Mouse (Mus musculus): Measurements from ENCODE around the gene Ankmy1. TPM values are rescaled to one million over a fixed set of nuclear protein-coding genes. Genes with fewer than 3 reads are reported as not detected.

Gene Ankmy1
- polyA plus RNA-seq, 1 experiment from 2014 or later: 1.6 TPM

DNA sequence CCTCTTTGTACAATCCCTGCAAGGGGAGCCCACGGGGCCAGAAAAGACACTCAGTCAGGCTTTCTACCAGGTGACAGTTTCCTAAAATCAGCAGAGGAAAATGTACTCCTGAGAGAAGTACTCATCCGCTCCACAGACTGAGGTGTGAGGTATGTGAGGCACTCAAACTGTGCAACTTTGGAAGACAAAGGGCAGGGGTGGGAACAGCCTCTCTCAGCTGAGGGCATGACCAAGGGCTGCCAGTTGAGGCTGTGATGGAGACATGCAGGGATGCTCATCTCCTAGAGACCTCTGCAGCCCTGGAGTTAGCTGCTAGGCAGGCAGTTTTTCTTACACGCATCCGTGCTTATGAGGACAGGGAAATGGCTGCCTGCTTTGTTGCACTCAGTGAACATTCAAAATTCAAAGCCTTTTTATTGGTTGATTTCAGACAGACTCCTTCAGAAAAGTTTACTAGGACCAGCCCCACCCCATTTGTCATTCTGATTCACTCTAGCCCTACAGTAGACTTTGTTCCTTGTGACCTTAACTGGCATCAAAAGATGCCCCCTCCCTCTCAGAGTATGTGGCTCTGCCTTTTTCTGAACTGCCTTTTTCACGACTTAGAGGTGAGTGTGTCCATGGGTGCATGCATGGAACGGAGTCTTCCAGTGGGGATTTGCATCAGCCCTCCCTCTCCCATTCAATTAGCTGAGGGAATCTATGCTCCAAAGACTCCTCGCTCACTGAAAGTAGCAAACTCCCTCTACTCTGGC lies 13.6 kb downstream of the Ankmy1 start:
- whole genome bisulfite sequencing: 81% methylated on average over 7 of the region's 7 CpGs
- ATAC-seq (ENCODE audit: low FRiP score, low TSS enrichment) (no peak), DNase-seq (no peak)
- H3K27me3 ChIP-seq (ENCODE audit: control insufficient read depth, insufficient read depth, low read length): no peaks in the 10 kb centered on the region
- no peak overlapping the region for H3K27ac ChIP-seq (replicated peaks; ENCODE audit: low read depth, low read length)
- H3K9ac ChIP-seq (replicated peaks; ENCODE audit: low read length): no peak overlapping the region
- no peaks in the 10 kb centered on the region for H3K9me3 ChIP-seq (ENCODE audit: control insufficient read depth, low read length)
- H3K36me3 ChIP-seq (ENCODE audit: control insufficient read depth, insufficient read depth, low read length): no peaks in the 10 kb centered on the region
- no peaks in the 10 kb centered on the region for H3K4me1 ChIP-seq (ENCODE audit: control insufficient read depth, insufficient read depth, low read length)
- no peak overlapping the region for H3K4me2 ChIP-seq (ENCODE audit: low read length)
- no peak overlapping the region for H3K4me3 ChIP-seq (replicated peaks; ENCODE audit: low read depth, low read length)

DNA sequence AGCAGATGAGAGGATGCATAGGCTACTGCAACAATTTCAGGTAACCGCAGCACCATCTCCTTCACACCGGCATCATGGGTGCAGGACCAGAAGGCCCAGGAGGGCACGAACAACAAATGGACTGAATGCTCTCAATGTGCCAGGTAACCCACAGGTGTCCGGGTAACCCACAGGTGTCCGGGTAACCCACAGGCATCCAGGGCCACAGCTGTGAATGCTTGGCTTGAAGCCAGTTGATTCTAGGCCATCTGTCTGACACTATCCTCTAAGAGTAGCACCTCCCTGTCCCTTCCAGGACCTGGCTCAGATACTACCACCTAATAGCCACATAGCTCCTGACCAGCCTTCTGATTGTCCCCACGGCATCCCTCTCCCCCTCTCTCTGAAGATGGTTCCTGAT lies 20.7 kb downstream of the Ankmy1 start:
- H3K9ac ChIP-seq (replicated peaks; ENCODE audit: low read length): no peak overlapping the region
- no peak overlapping the region for H3K4me3 ChIP-seq (replicated peaks; ENCODE audit: low read depth, low read length)
- no peaks in the 10 kb centered on the region for H3K4me1 ChIP-seq (ENCODE audit: control insufficient read depth, insufficient read depth, low read length)
- H3K27ac ChIP-seq (replicated peaks; ENCODE audit: low read depth, low read length): no peak overlapping the region
- no peaks in the 10 kb centered on the region for H3K27me3 ChIP-seq (ENCODE audit: control insufficient read depth, insufficient read depth, low read length)
- WGBS: 90% methylated on average over 6 of the region's 6 CpGs
- H3K36me3 ChIP-seq (ENCODE audit: control insufficient read depth, insufficient read depth, low read length): no peaks in the 10 kb centered on the region
- no peaks in the 10 kb centered on the region for H3K9me3 ChIP-seq (ENCODE audit: control insufficient read depth, low read length)
- DNase-seq (no peak), ATAC-seq (ENCODE audit: low FRiP score, low TSS enrichment) (no peak)
- H3K4me2 ChIP-seq (ENCODE audit: low read length): no peak overlapping the region

DNA sequence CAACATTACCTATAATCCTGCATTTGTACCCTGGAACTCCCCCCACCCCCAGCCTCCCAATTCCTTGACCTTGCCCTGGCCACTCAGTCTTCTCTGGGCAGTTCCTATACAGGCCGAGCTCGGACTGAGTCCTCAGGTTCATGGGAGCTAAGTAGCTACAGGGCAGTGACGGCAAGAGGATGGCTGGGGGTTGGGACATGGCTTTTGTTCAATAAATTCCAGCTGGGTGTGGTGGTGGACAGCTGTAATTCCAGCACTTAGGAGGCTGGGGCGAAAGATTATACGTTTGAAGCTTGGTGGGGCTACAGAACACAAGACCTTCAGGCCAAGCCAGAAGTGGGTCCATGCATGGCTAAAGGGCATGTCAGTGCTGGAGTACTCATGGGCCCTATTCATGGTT lies 22.6 kb downstream of the Ankmy1 start:
- Histone ChIP-seq H3K27ac (replicated peaks; ENCODE audit: low read depth, low read length) (no peak overlapping the region), H3K27me3 (ENCODE audit: control insufficient read depth, insufficient read depth, low read length) (no peaks in the 10 kb centered on the region), H3K9ac (replicated peaks; ENCODE audit: low read length) (no peak overlapping the region), H3K4me3 (replicated peaks; ENCODE audit: low read depth, low read length) (no peak overlapping the region), H3K4me1 (ENCODE audit: control insufficient read depth, insufficient read depth, low read length) (no peaks in the 10 kb centered on the region), H3K9me3 (ENCODE audit: control insufficient read depth, low read length) (no peaks in the 10 kb centered on the region), H3K4me2 (ENCODE audit: low read length) (no peak overlapping the region), H3K36me3 (ENCODE audit: control insufficient read depth, insufficient read depth, low read length) (no peaks in the 10 kb centered on the region)
- 87% methylated on average over 5 of the region's 5 CpGs for WGBS
- no peak for DNase-seq
- ATAC-seq (ENCODE audit: low FRiP score, low TSS enrichment): no peak

- no peaks in the 10 kb centered on the region for H3K4me1 ChIP-seq (ENCODE audit: control insufficient read depth, insufficient read depth, low read length)
- ATAC-seq (ENCODE audit: low FRiP score, low TSS enrichment) (no peak), DNase-seq (no peak)
- H3K27me3 ChIP-seq (ENCODE audit: control insufficient read depth, insufficient read depth, low read length): no peaks in the 10 kb centered on the region
- H3K9ac ChIP-seq (replicated peaks; ENCODE audit: low read length): no peak overlapping the region
- no peak overlapping the region for H3K27ac ChIP-seq (replicated peaks; ENCODE audit: low read depth, low read length)
- H3K9me3 ChIP-seq (ENCODE audit: control insufficient read depth, low read length): no peaks in the 10 kb centered on the region
- no peak overlapping the region for H3K4me2 ChIP-seq (ENCODE audit: low read length)
- no peaks in the 10 kb centered on the region for H3K36me3 ChIP-seq (ENCODE audit: control insufficient read depth, insufficient read depth, low read length)
- no peak overlapping the region for H3K4me3 ChIP-seq (replicated peaks; ENCODE audit: low read depth, low read length)
- WGBS: 86% methylated on average over 12 of the region's 12 CpGs
Observed at GRCm38 (mm10) chr1:92879266-92879665, 23.4 kb downstream of the Ankmy1 start.

DNA sequence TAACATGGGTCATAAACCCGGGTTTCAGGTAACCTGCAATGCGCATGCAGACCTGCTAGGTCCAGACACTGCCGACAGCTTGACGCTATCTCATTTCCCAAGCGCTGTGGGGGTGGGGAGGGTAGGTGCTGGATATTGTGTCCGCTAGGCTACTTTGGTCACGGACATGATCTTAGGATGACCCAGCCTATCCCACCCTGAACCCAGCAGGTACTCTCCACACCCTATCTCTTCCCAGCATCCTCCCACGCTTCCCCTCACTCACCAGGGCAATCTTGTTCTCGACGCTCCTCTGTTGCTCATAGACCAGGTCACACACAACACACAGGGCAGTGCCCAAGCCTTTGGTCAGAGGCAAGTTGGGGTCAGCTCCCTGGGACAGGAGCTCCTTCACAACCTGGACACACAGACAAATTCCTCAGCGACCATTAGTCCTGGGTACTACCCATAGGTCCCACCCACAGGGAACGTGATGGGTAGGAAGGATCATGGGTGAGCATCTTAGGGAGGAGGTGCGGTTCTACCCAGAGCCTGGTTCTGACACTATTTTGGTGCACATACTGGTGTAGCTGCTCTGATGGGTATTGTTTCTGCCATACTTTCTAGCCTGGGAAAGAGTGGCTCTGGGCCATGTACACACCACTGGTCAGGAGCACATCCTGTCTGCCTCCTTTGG lies 24.5 kb downstream of the Ankmy1 start:
- no peaks in the 10 kb centered on the region for H3K4me1 ChIP-seq (ENCODE audit: control insufficient read depth, insufficient read depth, low read length)
- H3K27ac ChIP-seq (replicated peaks; ENCODE audit: low read depth, low read length): no peak overlapping the region
- H3K9ac ChIP-seq (replicated peaks; ENCODE audit: low read length): no peak overlapping the region
- 88% methylated on average over 13 of the region's 13 CpGs for WGBS
- H3K4me3 ChIP-seq (replicated peaks; ENCODE audit: low read depth, low read length): no peak overlapping the region
- no peaks in the 10 kb centered on the region for H3K36me3 ChIP-seq (ENCODE audit: control insufficient read depth, insufficient read depth, low read length)
- no peaks in the 10 kb centered on the region for H3K27me3 ChIP-seq (ENCODE audit: control insufficient read depth, insufficient read depth, low read length)
- no peak overlapping the region for H3K4me2 ChIP-seq (ENCODE audit: low read length)
- no peak for ATAC-seq (ENCODE audit: low FRiP score, low TSS enrichment)
- H3K9me3 ChIP-seq (ENCODE audit: control insufficient read depth, low read length): no peaks in the 10 kb centered on the region
- DNase-seq: no peak

DNA sequence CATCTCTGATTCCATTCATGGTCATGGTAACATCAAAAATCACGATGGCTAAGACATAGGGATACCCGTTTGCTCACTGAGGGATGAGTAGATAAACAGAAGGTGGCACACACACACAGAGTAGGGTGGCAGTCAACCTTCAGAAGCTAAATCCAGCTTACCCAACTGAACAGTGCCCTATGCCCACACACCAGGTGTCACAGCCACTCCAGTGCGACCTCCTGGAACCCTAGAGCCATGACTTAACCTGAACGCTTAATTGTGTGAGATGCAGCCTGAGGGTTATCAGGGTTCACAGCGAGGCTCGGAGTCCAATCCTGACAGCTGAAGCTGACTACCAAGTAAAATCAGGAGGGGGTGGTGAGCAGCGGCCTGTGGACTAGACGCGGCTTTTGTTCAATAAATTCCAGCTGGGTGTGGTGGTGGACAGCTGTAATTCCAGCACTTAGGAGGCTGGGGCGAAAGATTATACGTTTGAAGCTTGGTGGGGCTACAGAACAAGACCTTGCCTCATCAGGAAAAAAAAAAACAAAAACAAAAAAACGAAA lies 25.2 kb downstream of the Ankmy1 start:
- H3K4me2 ChIP-seq (ENCODE audit: low read length): no peak overlapping the region
- no peaks in the 10 kb centered on the region for H3K9me3 ChIP-seq (ENCODE audit: control insufficient read depth, low read length)
- no peak for DNase-seq
- WGBS: 66% methylated on average over 12 of the region's 12 CpGs
- ATAC-seq (ENCODE audit: low FRiP score, low TSS enrichment): no peak
- H3K27ac ChIP-seq (replicated peaks; ENCODE audit: low read depth, low read length): no peak overlapping the region
- no peak overlapping the region for H3K4me3 ChIP-seq (replicated peaks; ENCODE audit: low read depth, low read length)
- H3K9ac ChIP-seq (replicated peaks; ENCODE audit: low read length): no peak overlapping the region
- H3K36me3 ChIP-seq (ENCODE audit: control insufficient read depth, insufficient read depth, low read length): no peaks in the 10 kb centered on the region
- H3K27me3 ChIP-seq (ENCODE audit: control insufficient read depth, insufficient read depth, low read length): no peaks in the 10 kb centered on the region
- H3K4me1 ChIP-seq (ENCODE audit: control insufficient read depth, insufficient read depth, low read length): no peaks in the 10 kb centered on the region

GRCm38 (mm10) chr1:92875360-92876111 lies 27.2 kb downstream of the Ankmy1 start:
- no peak for ATAC-seq (ENCODE audit: low FRiP score, low TSS enrichment)
- WGBS: 85% methylated on average over 8 of the region's 8 CpGs
- Histone ChIP-seq H3K36me3 (ENCODE audit: control insufficient read depth, insufficient read depth, low read length) (no peaks in the 10 kb centered on the region), H3K4me3 (replicated peaks; ENCODE audit: low read depth, low read length) (no peak overlapping the region), H3K27ac (replicated peaks; ENCODE audit: low read depth, low read length) (no peak overlapping the region), H3K27me3 (ENCODE audit: control insufficient read depth, insufficient read depth, low read length) (no peaks in the 10 kb centered on the region), H3K4me1 (ENCODE audit: control insufficient read depth, insufficient read depth, low read length) (no peaks in the 10 kb centered on the region), H3K4me2 (ENCODE audit: low read length) (no peak overlapping the region), H3K9ac (replicated peaks; ENCODE audit: low read length) (no peak overlapping the region), H3K9me3 (ENCODE audit: control insufficient read depth, low read length) (no peaks in the 10 kb centered on the region)
- DNase-seq: no peak

DNA sequence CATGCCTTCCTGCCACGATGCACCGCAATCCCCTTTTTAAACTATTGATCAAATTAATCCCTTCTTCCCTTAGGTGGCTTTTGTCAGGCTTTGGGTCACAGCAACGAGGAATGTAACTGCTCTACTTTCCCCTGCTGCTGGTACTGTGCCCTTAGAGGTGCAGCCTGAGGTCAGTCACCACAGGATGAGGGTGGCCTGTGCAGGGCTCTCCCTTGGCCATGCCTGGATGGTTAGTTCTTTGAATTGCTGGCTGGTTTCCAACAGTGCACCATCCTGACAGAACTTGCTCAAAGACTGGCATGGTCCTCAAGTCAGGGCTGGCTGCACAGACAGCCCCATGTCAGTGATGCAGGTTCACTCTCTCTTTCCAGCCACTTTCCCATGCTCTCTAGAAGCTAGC lies 28.7 kb downstream of the Ankmy1 start:
- Histone ChIP-seq H3K36me3 (ENCODE audit: control insufficient read depth, insufficient read depth, low read length) (no peaks in the 10 kb centered on the region), H3K4me1 (ENCODE audit: control insufficient read depth, insufficient read depth, low read length) (no peaks in the 10 kb centered on the region), H3K9ac (replicated peaks; ENCODE audit: low read length) (no peak overlapping the region), H3K4me2 (ENCODE audit: low read length) (no peak overlapping the region), H3K27ac (replicated peaks; ENCODE audit: low read depth, low read length) (no peak overlapping the region), H3K9me3 (ENCODE audit: control insufficient read depth, low read length) (no peaks in the 10 kb centered on the region), H3K27me3 (ENCODE audit: control insufficient read depth, insufficient read depth, low read length) (no peaks in the 10 kb centered on the region), H3K4me3 (replicated peaks; ENCODE audit: low read depth, low read length) (no peak overlapping the region)
- no peak for ATAC-seq (ENCODE audit: low FRiP score, low TSS enrichment)
- 38% methylated on average over 3 of the region's 3 CpGs for WGBS
- DNase-seq: no peak
